Mouse (Mus musculus): ENCODE data around the gene Spem1. TPM values are rescaled to one million over a fixed set of nuclear protein-coding genes. Genes with fewer than 3 reads are reported as not detected.

Gene Spem1
- total and polyA plus RNA-seq, 2 experiments from 2014 or later = 0.20 to 0.93 TPM

DNA sequence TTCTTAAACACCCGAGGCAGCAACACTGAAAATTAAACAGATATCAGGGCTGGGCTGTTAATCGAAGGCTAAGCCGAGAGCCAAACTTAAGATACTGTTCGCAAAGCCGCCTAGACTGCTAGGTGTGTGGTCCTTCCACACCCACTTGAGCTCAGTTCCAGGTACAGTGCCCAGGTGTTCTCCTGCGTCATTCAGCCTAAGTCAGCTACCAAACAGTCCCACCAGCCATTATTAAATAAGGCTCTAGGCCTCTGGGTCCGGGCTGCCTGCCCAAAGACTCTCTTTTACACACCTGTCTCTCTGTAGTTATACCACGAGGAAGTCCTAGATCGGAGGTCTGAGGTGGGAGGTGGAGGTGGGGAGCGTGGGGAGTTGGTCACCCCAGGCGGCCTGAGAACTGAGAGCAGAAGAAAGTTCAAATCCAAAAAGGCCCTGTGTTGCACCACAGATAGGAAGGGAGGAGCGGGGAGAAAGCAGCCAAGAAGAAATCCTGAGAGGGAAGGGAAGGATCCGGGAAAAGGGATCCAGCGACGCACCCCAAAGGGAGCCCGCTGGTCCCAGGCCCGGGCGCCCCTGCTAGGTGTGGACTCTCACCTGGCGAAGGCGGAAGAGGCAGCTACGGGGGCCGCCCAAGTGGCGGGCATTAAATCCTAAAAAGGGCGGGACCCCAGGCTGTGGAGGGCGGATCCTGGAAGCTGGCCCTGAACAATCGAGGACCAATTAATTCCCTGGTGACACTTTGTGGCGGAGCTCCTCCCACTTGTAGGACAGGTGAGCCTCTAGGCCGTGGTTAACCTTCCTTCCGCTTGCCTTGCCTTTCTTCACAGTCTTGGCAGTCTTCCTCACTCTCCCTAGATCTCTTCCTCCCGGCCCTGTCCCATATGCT, 36.4 kb upstream of the Spem1 start, which contains the start of gene Tnk1:
TSS of gene Tnk1 (minus strand) at position 618 of the 886 bp plus-strand sequence.
- 23% methylated on average over 30 of the region's 30 CpGs for WGBS

GRCm38 (mm10) chr11:69855347-69855746, 33.4 kb upstream of the Spem1 start:
- ATAC-seq (ENCODE audit: low FRiP score) = peak; percentile 69
- no peak for DNase-seq (ENCODE audit: low spot score)
- WGBS = 21% methylated on average over 16 of the region's 16 CpGs

More for the DNA sequence above, 36.4 kb upstream of the Spem1 start, which contains the start of gene Tnk1:
- H3K27ac ChIP-seq (ENCODE audit: low read depth, low read length) = no peak within 1 kb of the TSS
- no peaks in the 10 kb centered on the region for H3K36me3 ChIP-seq (ENCODE audit: insufficient read depth, low read length)
- no peak within 1 kb of the TSS for H3K4me2 ChIP-seq (ENCODE audit: low read depth, low read length, poor library complexity, severe bottlenecking)
- H3K4me3 ChIP-seq (ENCODE audit: low read depth, low read length) = no peak within 1 kb of the TSS
- no peak for TF ChIP-seq CTCF (IDR thresholded peaks at IDR 0.05)
- no peaks in the 10 kb centered on the region for H3K9me3 ChIP-seq (ENCODE audit: low read length)
- ATAC-seq (ENCODE audit: low FRiP score) (no peak), DNase-seq (ENCODE audit: low spot score) (no peak)
- no peak within 1 kb of the TSS for H3K9ac ChIP-seq (replicated peaks; ENCODE audit: low read length, poor library complexity, severe bottlenecking)
- peaks cover 8% of the 10 kb centered on the region for H3K27me3 ChIP-seq (ENCODE audit: insufficient read depth, low read length)
- 0 out of 2 replicates have a peak, but pooled peaks cover 4% of the 10 kb centered on the region for H3K4me1 ChIP-seq (ENCODE audit: insufficient read depth, low read length)

DNA sequence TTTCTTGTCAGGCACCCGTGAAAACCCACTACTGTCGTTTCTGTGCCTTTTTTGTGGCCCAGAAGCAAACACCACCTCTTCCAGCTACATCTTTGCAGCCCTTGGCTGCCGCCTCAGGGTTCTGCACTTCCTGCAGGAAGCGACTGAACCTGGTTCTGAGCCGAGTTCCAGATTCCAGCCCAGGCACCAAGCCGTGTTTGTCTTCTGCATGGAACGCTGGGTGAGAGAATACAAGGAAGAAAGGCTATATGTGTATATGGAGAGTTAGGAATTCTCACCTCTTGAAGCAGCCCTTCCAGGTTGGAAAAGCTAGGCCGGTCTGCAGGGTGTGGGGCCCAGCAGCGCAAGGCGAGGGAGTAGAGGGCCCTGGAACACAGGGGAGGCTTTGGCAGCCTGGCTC, 32.7 kb upstream of the Spem1 start:
- Histone ChIP-seq H3K9ac (replicated peaks; ENCODE audit: low read length, poor library complexity, severe bottlenecking) (no peak overlapping the region), H3K36me3 (ENCODE audit: insufficient read depth, low read length) (peaks cover 21% of the 10 kb centered on the region), H3K4me3 (ENCODE audit: low read depth, low read length) (no peak overlapping the region), H3K4me1 (ENCODE audit: insufficient read depth, low read length) (0 out of 2 replicates have a peak, but pooled peaks cover 4% of the 10 kb centered on the region), H3K9me3 (ENCODE audit: low read length) (no peaks in the 10 kb centered on the region), H3K27ac (ENCODE audit: low read depth, low read length) (no peak overlapping the region), H3K4me2 (ENCODE audit: low read depth, low read length, poor library complexity, severe bottlenecking) (no peak overlapping the region), H3K27me3 (ENCODE audit: insufficient read depth, low read length) (peaks cover 8% of the 10 kb centered on the region)
- 89% methylated on average over 10 of the region's 10 CpGs for WGBS
- no peak for TF ChIP-seq CTCF (IDR thresholded peaks at IDR 0.05)
- no peak for ATAC-seq (ENCODE audit: low FRiP score)
- no peak for DNase-seq (ENCODE audit: low spot score)

More at GRCm38 (mm10) chr11:69855347-69855746, 33.4 kb upstream of the Spem1 start:
- H3K9me3 ChIP-seq (ENCODE audit: low read length) = no peaks in the 10 kb centered on the region
- no peak overlapping the region for H3K4me2 ChIP-seq (ENCODE audit: low read depth, low read length, poor library complexity, severe bottlenecking)
- TF ChIP-seq CTCF (IDR thresholded peaks at IDR 0.05) = peak; percentile 54
- H3K4me3 ChIP-seq (ENCODE audit: low read depth, low read length) = no peak overlapping the region
- H3K27me3 ChIP-seq (ENCODE audit: insufficient read depth, low read length) = peaks cover 8% of the 10 kb centered on the region
- no peak overlapping the region for H3K9ac ChIP-seq (replicated peaks; ENCODE audit: low read length, poor library complexity, severe bottlenecking)
- peaks cover 15% of the 10 kb centered on the region for H3K36me3 ChIP-seq (ENCODE audit: insufficient read depth, low read length)
- 0 out of 2 replicates have a peak, but pooled peaks cover 4% of the 10 kb centered on the region for H3K4me1 ChIP-seq (ENCODE audit: insufficient read depth, low read length)
- no peak overlapping the region for H3K27ac ChIP-seq (ENCODE audit: low read depth, low read length)

- H3K36me3 ChIP-seq (ENCODE audit: insufficient read depth, low read length) = peaks cover 24% of the 10 kb centered on the region
- WGBS = 81% methylated on average over 7 of the region's 7 CpGs
- no peak overlapping the region for H3K4me3 ChIP-seq (ENCODE audit: low read depth, low read length)
- no peak overlapping the region for H3K9ac ChIP-seq (replicated peaks; ENCODE audit: low read length, poor library complexity, severe bottlenecking)
- no peak for DNase-seq (ENCODE audit: low spot score)
- ATAC-seq (ENCODE audit: low FRiP score) = no peak
- 0 out of 2 replicates have a peak, but pooled peaks cover 4% of the 10 kb centered on the region for H3K4me1 ChIP-seq (ENCODE audit: insufficient read depth, low read length)
- H3K4me2 ChIP-seq (ENCODE audit: low read depth, low read length, poor library complexity, severe bottlenecking) = no peak overlapping the region
- H3K27me3 ChIP-seq (ENCODE audit: insufficient read depth, low read length) = peaks cover 6% of the 10 kb centered on the region
- H3K9me3 ChIP-seq (ENCODE audit: low read length) = no peaks in the 10 kb centered on the region
- TF ChIP-seq CTCF (IDR thresholded peaks at IDR 0.05) = no peak
- no peak overlapping the region for H3K27ac ChIP-seq (ENCODE audit: low read depth, low read length)
These were observed 32.0 kb upstream of the Spem1 start for GRCm38 (mm10) chr11:69853994-69854393.

- no peak overlapping the region for H3K4me2 ChIP-seq (ENCODE audit: low read depth, low read length, poor library complexity, severe bottlenecking)
- peaks cover 14% of the 10 kb centered on the region; the same call in 1 of the 2 replicates for H3K4me1 ChIP-seq (ENCODE audit: insufficient read depth, low read length)
- DNase-seq (ENCODE audit: low spot score) (no peak), ATAC-seq (ENCODE audit: low FRiP score) (no peak)
- no peak overlapping the region for H3K4me3 ChIP-seq (ENCODE audit: low read depth, low read length)
- peaks cover 34% of the 10 kb centered on the region for H3K36me3 ChIP-seq (ENCODE audit: insufficient read depth, low read length)
- H3K27ac ChIP-seq (ENCODE audit: low read depth, low read length) = no peak overlapping the region
- 75% methylated on average over 8 of the region's 8 CpGs for WGBS
- H3K27me3 ChIP-seq (ENCODE audit: insufficient read depth, low read length) = no peaks in the 10 kb centered on the region
- H3K9ac ChIP-seq (replicated peaks; ENCODE audit: low read length, poor library complexity, severe bottlenecking) = no peak overlapping the region
- TF ChIP-seq CTCF (IDR thresholded peaks at IDR 0.05) = no peak
- no peaks in the 10 kb centered on the region for H3K9me3 ChIP-seq (ENCODE audit: low read length)
These were observed 28.8 kb upstream of the Spem1 start for GRCm38 (mm10) chr11:69850754-69851153.

- peaks cover 34% of the 10 kb centered on the region for H3K36me3 ChIP-seq (ENCODE audit: insufficient read depth, low read length)
- no peak for DNase-seq (ENCODE audit: low spot score)
- no peak overlapping the region for H3K4me3 ChIP-seq (ENCODE audit: low read depth, low read length)
- no peaks in the 10 kb centered on the region for H3K27me3 ChIP-seq (ENCODE audit: insufficient read depth, low read length)
- H3K9ac ChIP-seq (replicated peaks; ENCODE audit: low read length, poor library complexity, severe bottlenecking) = no peak overlapping the region
- peaks cover 9% of the 10 kb centered on the region; the same call in 1 of the 2 replicates for H3K4me1 ChIP-seq (ENCODE audit: insufficient read depth, low read length)
- no peak for ATAC-seq (ENCODE audit: low FRiP score)
- H3K27ac ChIP-seq (ENCODE audit: low read depth, low read length) = no peak overlapping the region
- no peak for TF ChIP-seq CTCF (IDR thresholded peaks at IDR 0.05)
- H3K9me3 ChIP-seq (ENCODE audit: low read length) = no peaks in the 10 kb centered on the region
- H3K4me2 ChIP-seq (ENCODE audit: low read depth, low read length, poor library complexity, severe bottlenecking) = no peak overlapping the region
- 92% methylated on average over 15 of the region's 15 CpGs for WGBS
These were observed 27.9 kb upstream of the Spem1 start for GRCm38 (mm10) chr11:69849884-69850283.

Measured in midbrain, postnatal 0 days (tissue).